Mouse (Mus musculus): ENCODE data around the gene Ccdc190. TPM values are rescaled to one million over a fixed set of nuclear protein-coding genes. Genes with fewer than 3 reads are reported as not detected.

Gene Ccdc190
- total and polyA plus RNA-seq, 3 experiments: not detected

DNA sequence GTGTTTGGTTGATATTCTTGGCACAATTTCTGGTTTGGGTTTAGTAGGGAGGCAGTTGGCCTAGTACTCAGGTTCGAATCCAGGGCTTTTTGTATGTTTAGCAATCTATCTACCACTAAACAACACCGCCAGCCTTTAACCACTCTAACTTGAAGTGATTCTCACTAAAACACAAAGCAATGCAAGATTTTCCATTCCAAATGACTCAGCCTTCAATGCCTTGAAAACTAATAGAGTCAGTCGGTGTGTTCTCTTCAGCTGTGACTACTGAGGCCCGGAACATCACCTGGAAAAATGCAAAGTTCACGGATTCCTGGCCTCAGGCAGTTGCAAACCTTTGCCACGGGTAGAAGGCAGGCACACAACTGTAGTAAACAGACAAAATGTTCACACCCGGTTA lies 3.2 kb downstream of the Ccdc190 start:
- Histone ChIP-seq H3K79me2 (ENCODE audit: control insufficient read depth, insufficient read depth, low read length, poor library complexity) (no peaks in the 10 kb centered on the region), H3K4me3 (ENCODE audit: control insufficient read depth in 1 of 2, insufficient read depth in 1 of 2, low read depth in 2 of 2, low read length in 2 of 2) (no peak overlapping the region), H3K27ac (ENCODE audit: control insufficient read depth, low read depth, low read length) (no peak overlapping the region), H3K27me3 (ENCODE audit: control insufficient read depth in 1 of 2, insufficient read depth in 2 of 2, low read length in 2 of 2) (peaks cover 0 to 1% of the 10 kb centered on the region in 2 experiments; a peak in 2 of 4 replicates), H3K9ac (ENCODE audit: control insufficient read depth, low read depth, low read length, poor library complexity, severe bottlenecking) (no peak overlapping the region), H3K4me1 (ENCODE audit: control insufficient read depth in 1 of 2, insufficient read depth in 2 of 2, low read length in 2 of 2) (no peaks in the 10 kb centered on the region), H3K9me3 (replicated peaks; ENCODE audit: insufficient read depth, low read length) (no peaks in the 10 kb centered on the region), H3K36me3 (ENCODE audit: control insufficient read depth in 1 of 2, insufficient read depth in 2 of 2, low read length in 2 of 2) (no peaks in the 10 kb centered on the region)
- TF ChIP-seq MAX (IDR thresholded peaks at IDR 0.05; ENCODE audit: low read length) (no peak), SIN3A (IDR thresholded peaks at IDR 0.05; ENCODE audit: low read length) (no peak)
- DNase-seq (ENCODE audit: low read depth, low spot score): no peak

DNA sequence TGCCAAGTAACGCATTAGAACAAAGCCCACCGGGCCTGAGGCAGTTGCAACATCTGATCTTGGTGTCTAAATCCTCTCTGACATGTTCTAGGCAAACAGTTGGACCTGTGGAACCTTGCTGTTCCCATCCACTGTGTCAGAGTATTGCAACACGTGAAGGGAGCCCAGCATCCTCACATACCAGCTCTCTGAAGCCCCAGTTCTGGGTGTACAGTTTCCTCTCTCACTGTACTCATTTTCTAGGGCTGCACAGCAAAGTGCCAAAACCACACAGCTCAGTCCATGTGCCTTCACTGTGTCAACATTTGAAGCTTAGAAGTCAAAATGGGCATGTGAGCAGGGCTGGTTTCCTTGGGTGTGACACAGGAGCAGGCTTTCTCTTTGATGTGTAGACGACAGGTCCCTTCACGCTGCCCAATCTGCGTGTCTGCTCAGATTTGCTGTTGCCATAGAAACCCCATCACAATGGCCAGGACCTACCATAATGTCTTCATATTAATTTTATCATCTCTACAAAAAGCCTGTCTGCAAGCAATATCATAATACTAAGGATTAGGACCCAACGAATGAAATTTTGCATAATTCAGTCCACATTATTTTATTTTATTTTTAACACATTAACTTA lies 3.8 kb downstream of the Ccdc190 start:
- no peak overlapping the region for H3K4me3 ChIP-seq (ENCODE audit: control insufficient read depth in 1 of 2, insufficient read depth in 1 of 2, low read depth in 2 of 2, low read length in 2 of 2)
- no peaks in the 10 kb centered on the region for H3K79me2 ChIP-seq (ENCODE audit: control insufficient read depth, insufficient read depth, low read length, poor library complexity)
- TF ChIP-seq GABPA (IDR thresholded peaks at IDR 0.05; ENCODE audit: low read depth, low read length): no peak
- TF ChIP-seq MXI1 (IDR thresholded peaks at IDR 0.05; ENCODE audit: low read depth, low read length): no peak
- TF ChIP-seq HCFC1 (IDR thresholded peaks at IDR 0.05; ENCODE audit: low read depth, low read length): no peak
- TF ChIP-seq TBP (IDR thresholded peaks at IDR 0.05; ENCODE audit: low read depth, low read length): no peak
- no peak for TF ChIP-seq TCF12 (IDR thresholded peaks at IDR 0.05; ENCODE audit: low read depth, low read length)
- no peak for TF ChIP-seq ZNF384 (IDR thresholded peaks at IDR 0.05; ENCODE audit: low read depth, low read length)
- TF ChIP-seq CTCF (IDR thresholded peaks at IDR 0.05 in 2 of 3, conservative IDR thresholded peaks at IDR 0.05 in 1 of 3; ENCODE audit: control insufficient read depth in 1 of 3, insufficient read depth in 1 of 3, low read depth in 2 of 3, low read length in 3 of 3, poor library complexity in 1 of 3, severe bottlenecking in 1 of 3): no peak
- TF ChIP-seq KAT2A (conservative IDR thresholded peaks at IDR 0.05; ENCODE audit: low read depth, low read length): no peak
- TF ChIP-seq POLR2AphosphoS5 (IDR thresholded peaks at IDR 0.05; ENCODE audit: borderline replicate concordance, low read depth, low read length): no peak
- TF ChIP-seq RCOR1 (IDR thresholded peaks at IDR 0.05; ENCODE audit: low read depth, low read length): no peak
- no peak for TF ChIP-seq ZC3H11A (IDR thresholded peaks at IDR 0.05; ENCODE audit: low read depth, low read length)
- no peak for TF ChIP-seq MYC (IDR thresholded peaks at IDR 0.05; ENCODE audit: low read depth, low read length)
- TF ChIP-seq SIN3A (IDR thresholded peaks at IDR 0.05; ENCODE audit: low read length): no peak
- no peaks in the 10 kb centered on the region for H3K36me3 ChIP-seq (ENCODE audit: control insufficient read depth in 1 of 2, insufficient read depth in 2 of 2, low read length in 2 of 2)
- no peak for DNase-seq (ENCODE audit: low read depth, low spot score)
- no peaks in the 10 kb centered on the region; a peak in 2 of 4 replicates for H3K27me3 ChIP-seq (ENCODE audit: control insufficient read depth in 1 of 2, insufficient read depth in 2 of 2, low read length in 2 of 2)
- no peak overlapping the region for H3K27ac ChIP-seq (ENCODE audit: control insufficient read depth, low read depth, low read length)
- H3K4me1 ChIP-seq (ENCODE audit: control insufficient read depth in 1 of 2, insufficient read depth in 2 of 2, low read length in 2 of 2): no peaks in the 10 kb centered on the region
- no peak overlapping the region for H3K9ac ChIP-seq (ENCODE audit: control insufficient read depth, low read depth, low read length, poor library complexity, severe bottlenecking)
- H3K9me3 ChIP-seq (replicated peaks; ENCODE audit: insufficient read depth, low read length): no peaks in the 10 kb centered on the region

All from MEL (cell line).